Mouse (Mus musculus) intestine, embryonic 14.5 days (tissue): ENCODE results near the gene Slc9a8. TPM values are rescaled to one million over a fixed set of nuclear protein-coding genes. Genes with fewer than 3 reads are reported as not detected.
"Not testable (repeated sequence)": the region's sequence is repeated elsewhere in the genome, so short reads cannot be mapped to it uniquely, and the experiment has no call there.

Experiments
- ATAC-seq: fragments of 200-750 bp; cut with Nextera tagmentation; replicated peaks from 2 replicates; pipeline ENCODE4 v1.8.0; 2017; ENCODE audit warnings: low read depth, moderate number of reproducible peaks, moderate TSS enrichment, moderate library complexity; ENCODE audit not compliant: low FRiP score, low TSS enrichment
- DNase-seq: peaks from one replicate; pipeline ENCODE4 v3.0.0-alpha.2; 2018; ENCODE audit warnings: low spot score
- H3K27ac ChIP-seq: fragments of 300-500 bp; sonication (generic); 2 replicates; pipeline ENCODE4 v1.5.1; 2014; ENCODE audit warnings: low read depth, mild to moderate bottlenecking, control low read depth
- H3K27me3 ChIP-seq: fragments of 300-500 bp; sonication (generic); replicated peaks from 2 replicates; pipeline ENCODE4 v1.6.1; 2014; ENCODE audit warnings: low read length, control low read depth; ENCODE audit not compliant: control insufficient read depth, insufficient read depth
- H3K36me3 ChIP-seq: fragments of 300-500 bp; sonication (generic); 2 replicates; pipeline ENCODE4 v1.6.1; 2014; ENCODE audit warnings: low read length, control low read depth; ENCODE audit not compliant: control insufficient read depth, insufficient read depth
- H3K4me1 ChIP-seq: fragments of 300-500 bp; sonication (generic); replicated peaks from 2 replicates; pipeline ENCODE4 v1.6.1; 2014; ENCODE audit warnings: low read length, control low read depth, mixed read lengths; ENCODE audit not compliant: control insufficient read depth, insufficient read depth
- H3K4me2 ChIP-seq: fragments of 300-500 bp; sonication (generic); 2 replicates; pipeline ENCODE4 v1.6.1; 2014; ENCODE audit warnings: low read length
- H3K4me3 ChIP-seq: fragments of 300-500 bp; sonication (generic); 2 replicates; pipeline ENCODE4 v1.5.1; 2014; ENCODE audit warnings: low read depth, low read length, control low read depth, mixed read lengths
- H3K9ac ChIP-seq: fragments of 300-500 bp; sonication (generic); 2 replicates; pipeline ENCODE4 v1.6.1; 2014; ENCODE audit warnings: mild to moderate bottlenecking, low read length
- H3K9me3 ChIP-seq: fragments of 300-500 bp; sonication (generic); 2 replicates; pipeline ENCODE4 v1.6.1; 2016; ENCODE audit warnings: low read length, control low read depth; ENCODE audit not compliant: control insufficient read depth
- WGBS: fragments of 180-500 bp; shearing (Covaris S2); extraction: QIAGEN DNeasy Blood & Tissue Kit; methylation state at CpG from one replicate; pipeline ENCODE4 v1.1.7; 2014; 5-methylcytosine and 5-hydroxymethylcytosine counted together
- polyA plus RNA-seq: library from polyadenylated mRNA; unstranded; fragments of >200 nt; fragmentation: Nextera tagmentation; extraction: Ambion mirVana; gene quantifications from 2 replicates; pipeline ENCODE4 v1.2.1, GENCODE M21; 2014

The Slc9a8 gene
- polyA plus RNA-seq, 1 experiment from 2014 or later, result 21.0 TPM

DNA sequence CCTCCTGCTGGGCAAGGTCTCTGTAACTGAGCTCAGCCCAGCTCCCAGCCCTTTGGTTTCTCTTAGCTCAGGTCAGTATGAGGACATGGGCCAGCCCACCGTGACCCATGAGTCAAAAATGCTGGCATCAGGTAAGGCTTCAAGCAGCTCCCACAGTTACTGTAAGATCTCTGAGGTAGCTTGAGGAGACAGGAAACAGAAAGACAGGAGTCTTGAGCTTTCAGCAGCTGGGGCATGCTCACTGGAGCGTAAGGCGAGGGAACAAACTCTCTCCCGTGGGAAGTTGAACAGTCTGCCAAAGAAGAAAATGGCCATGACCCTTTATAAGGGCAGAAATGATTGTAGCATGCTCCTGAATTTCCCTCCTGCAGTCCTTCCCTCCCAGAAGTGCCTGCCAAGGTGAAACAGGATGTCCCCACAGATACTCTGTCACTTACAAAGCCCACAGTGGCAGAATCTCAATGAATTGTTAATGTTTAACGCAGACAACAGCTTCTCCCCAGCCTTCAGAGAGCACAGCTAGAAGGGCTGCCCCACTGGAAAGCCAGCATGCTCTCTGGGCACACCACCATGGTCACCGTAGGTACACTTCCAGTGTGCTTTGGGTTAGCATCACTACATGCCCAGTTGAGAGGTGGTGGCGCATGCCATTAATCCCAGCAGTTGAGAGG is 40.8 kb upstream of the Slc9a8 start:
- Histone ChIP-seq H3K36me3 (no peaks in the 10 kb centered on the region), H3K4me1 (peaks cover 25% of the 10 kb centered on the region; the same call in 1 of the 2 replicates), H3K9ac (no peak overlapping the region), H3K27ac (0 out of 2 replicates have a peak overlapping the region, but pooled peaks have one; percentile 8), H3K9me3 (no peaks in the 10 kb centered on the region), H3K4me2 (no peak overlapping the region), H3K27me3 (no peaks in the 10 kb centered on the region), H3K4me3 (no peak overlapping the region)
- ATAC-seq, result no peak
- DNase-seq, result no peak
- 52% methylated on average over 7 of the region's 7 CpGs for WGBS

DNA sequence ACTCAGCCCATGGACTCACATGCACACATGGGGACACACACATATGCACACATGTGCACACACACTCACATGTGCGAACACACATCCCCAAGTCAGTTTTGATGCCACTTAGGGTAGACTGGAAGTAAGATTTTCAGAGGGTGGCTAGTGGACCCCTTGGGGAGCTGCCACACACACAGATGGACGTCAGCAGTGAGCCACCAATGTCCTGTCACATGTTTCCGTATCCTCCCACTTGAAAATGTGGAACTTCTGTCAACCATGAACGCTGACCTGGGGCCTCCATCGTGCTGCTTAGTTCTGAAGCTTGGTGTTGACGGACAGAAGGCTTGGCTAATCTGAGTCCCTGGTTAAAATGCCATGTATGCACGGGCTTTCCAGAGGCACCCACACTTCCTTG is 39.9 kb upstream of the Slc9a8 start:
- Histone ChIP-seq H3K27me3 (no peaks in the 10 kb centered on the region), H3K4me2 (no peak overlapping the region), H3K4me1 (peaks cover 25% of the 10 kb centered on the region; the same call in 1 of the 2 replicates), H3K4me3 (no peak overlapping the region), H3K9ac (no peak overlapping the region), H3K36me3 (no peaks in the 10 kb centered on the region), H3K9me3 (no peaks in the 10 kb centered on the region), H3K27ac (no peak overlapping the region)
- no peak for ATAC-seq
- no peak for DNase-seq
- WGBS, result 83% methylated on average over 7 of the region's 7 CpGs

DNA sequence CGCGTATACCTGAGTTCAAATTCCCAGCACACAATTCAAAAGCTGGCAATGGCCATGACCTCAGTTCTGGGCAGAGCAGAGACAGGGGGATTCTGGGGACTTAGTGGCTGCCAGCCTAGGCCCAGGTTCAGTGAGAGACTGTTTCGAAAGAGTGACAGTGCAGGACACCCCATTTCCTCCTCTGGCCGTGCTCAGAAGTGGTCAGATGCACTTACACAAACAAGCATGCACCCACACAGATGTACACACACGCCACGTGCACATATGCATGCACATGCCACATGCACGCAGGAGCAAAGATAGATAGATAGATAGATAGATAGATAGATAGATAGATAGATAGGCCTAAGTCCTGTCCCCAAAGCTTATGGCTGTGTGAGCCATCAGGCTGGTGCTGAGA is 39.1 kb upstream of the Slc9a8 start:
- 84% methylated on average over 7 of the region's 7 CpGs for WGBS
- H3K4me3 ChIP-seq, result no peak overlapping the region
- H3K4me1 ChIP-seq, result peaks cover 25% of the 10 kb centered on the region; the same call in 1 of the 2 replicates
- H3K27ac ChIP-seq, result no peak overlapping the region
- no peaks in the 10 kb centered on the region for H3K36me3 ChIP-seq
- no peak overlapping the region for H3K9ac ChIP-seq
- DNase-seq, result no peak
- H3K9me3 ChIP-seq, result no peaks in the 10 kb centered on the region
- H3K27me3 ChIP-seq, result no peaks in the 10 kb centered on the region
- H3K4me2 ChIP-seq, result no peak overlapping the region
- ATAC-seq, result no peak

- DNase-seq (no peak), ATAC-seq (peak; percentile 42; the same call in 1 of the 2 replicates)
- no peak overlapping the region for H3K4me2 ChIP-seq
- no peaks in the 10 kb centered on the region for H3K36me3 ChIP-seq
- H3K9ac ChIP-seq, result no peak overlapping the region
- no peaks in the 10 kb centered on the region for H3K27me3 ChIP-seq
- H3K4me1 ChIP-seq, result peaks cover 17% of the 10 kb centered on the region; the same call in 1 of the 2 replicates
- no peaks in the 10 kb centered on the region for H3K9me3 ChIP-seq
- no peak overlapping the region for H3K4me3 ChIP-seq
- no peak overlapping the region for H3K27ac ChIP-seq
- WGBS, result 61% methylated on average over 13 of the region's 13 CpGs
These were observed 37.8 kb upstream of the Slc9a8 start for GRCm38 (mm10) chr2:167383666-167384083.

- H3K9me3 ChIP-seq, result 0 out of 2 replicates have a peak, but pooled peaks cover 5% of the 10 kb centered on the region
- no peak for ATAC-seq
- H3K9ac ChIP-seq, result no peak overlapping the region
- H3K4me2 ChIP-seq, result no peak overlapping the region
- H3K27me3 ChIP-seq, result no peaks in the 10 kb centered on the region
- H3K4me3 ChIP-seq, result no peak overlapping the region
- 88% methylated on average over 4 of the region's 4 CpGs for WGBS
- H3K4me1 ChIP-seq, result 0 out of 2 replicates have a peak, but pooled peaks cover 7% of the 10 kb centered on the region
- H3K36me3 ChIP-seq, result no peaks in the 10 kb centered on the region
- H3K27ac ChIP-seq, result no peak overlapping the region
- DNase-seq, result no peak
These were observed 35.1 kb upstream of the Slc9a8 start for GRCm38 (mm10) chr2:167386456-167386855.

DNA sequence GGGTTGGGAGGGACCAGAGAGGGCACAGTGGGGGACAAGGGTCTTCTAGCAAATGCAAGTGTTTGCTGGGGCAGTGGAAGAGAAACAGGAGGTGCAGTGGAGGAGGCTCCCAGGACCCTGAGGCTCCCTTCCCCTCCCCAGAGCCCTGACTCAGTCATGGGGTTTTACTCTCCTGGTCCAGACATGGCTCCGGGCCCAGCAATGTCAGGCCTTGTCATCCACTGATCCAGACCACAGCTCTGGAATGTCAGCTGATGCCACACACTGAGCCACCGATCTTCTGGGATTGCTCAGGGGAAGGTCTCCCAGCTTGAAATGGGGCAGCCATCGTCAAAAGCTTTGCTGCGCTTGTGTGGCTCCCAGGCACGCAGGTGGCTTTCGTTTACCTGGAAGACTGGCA is 34.5 kb upstream of the Slc9a8 start:
- 0 out of 2 replicates have a peak, but pooled peaks cover 5% of the 10 kb centered on the region for H3K9me3 ChIP-seq
- no peak for DNase-seq
- H3K4me3 ChIP-seq, result no peak overlapping the region
- no peaks in the 10 kb centered on the region for H3K36me3 ChIP-seq
- H3K27me3 ChIP-seq, result no peaks in the 10 kb centered on the region
- ATAC-seq, result no peak
- H3K9ac ChIP-seq, result no peak overlapping the region
- no peak overlapping the region for H3K27ac ChIP-seq
- 77% methylated on average over 6 of the region's 6 CpGs for WGBS
- H3K4me1 ChIP-seq, result 0 out of 2 replicates have a peak, but pooled peaks cover 7% of the 10 kb centered on the region
- H3K4me2 ChIP-seq, result no peak overlapping the region

- ATAC-seq, result no peak
- H3K27me3 ChIP-seq, result no peaks in the 10 kb centered on the region
- WGBS, result 71% methylated on average over 7 of the region's 7 CpGs
These were observed 27.1 kb upstream of the Slc9a8 start for GRCm38 (mm10) chr2:167394426-167394825.

GRCm38 (mm10) chr2:167396420-167396819 is 25.1 kb upstream of the Slc9a8 start:
- not testable (repeated sequence) for H3K9me3 ChIP-seq, DNase-seq, H3K27ac ChIP-seq, H3K4me1 ChIP-seq, H3K4me3 ChIP-seq, H3K9ac ChIP-seq, H3K36me3 ChIP-seq, H3K4me2 ChIP-seq, H3K27me3 ChIP-seq, ATAC-seq
- 94% methylated on average over 9 of the region's 9 CpGs for WGBS

More at GRCm38 (mm10) chr2:167394426-167394825, 27.1 kb upstream of the Slc9a8 start:
- no peak overlapping the region for H3K27ac ChIP-seq
- H3K9ac ChIP-seq, result no peak overlapping the region
- 0 out of 2 replicates have a peak, but pooled peaks cover 5% of the 10 kb centered on the region for H3K9me3 ChIP-seq
- H3K4me3 ChIP-seq, result no peak overlapping the region
- H3K36me3 ChIP-seq, result no peaks in the 10 kb centered on the region
- no peak overlapping the region for H3K4me2 ChIP-seq
- no peak for DNase-seq
- no peaks in the 10 kb centered on the region for H3K4me1 ChIP-seq

DNA sequence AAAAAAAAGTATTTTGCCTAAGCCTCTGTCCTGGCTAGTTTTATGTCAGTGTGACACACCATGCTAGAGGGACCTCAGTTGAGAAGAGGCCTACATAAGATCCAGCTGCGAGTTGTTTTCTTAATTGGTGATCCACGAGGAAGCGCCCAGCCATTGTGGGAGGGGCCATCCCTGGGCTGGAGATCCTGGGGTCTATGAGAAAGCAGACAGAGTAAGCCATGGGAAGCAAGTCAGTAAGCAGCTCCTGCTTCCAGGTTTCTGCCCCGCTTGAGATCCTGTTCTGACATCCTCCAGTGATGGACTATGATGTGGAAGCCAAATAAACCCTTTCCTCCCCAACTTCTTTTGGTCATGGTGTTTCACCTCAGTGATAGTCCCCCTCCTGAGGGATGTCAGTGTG is 22.5 kb upstream of the Slc9a8 start:
- DNase-seq (no peak), ATAC-seq (no peak)
- H3K4me2 ChIP-seq, result no peak overlapping the region
- no peaks in the 10 kb centered on the region; the same call in 1 of the 2 replicates for H3K4me1 ChIP-seq
- H3K9ac ChIP-seq, result no peak overlapping the region
- WGBS, result 40% methylated on average over 4 of the region's 4 CpGs
- H3K4me3 ChIP-seq, result no peak overlapping the region
- H3K9me3 ChIP-seq, result no peaks in the 10 kb centered on the region
- H3K36me3 ChIP-seq, result no peaks in the 10 kb centered on the region
- H3K27ac ChIP-seq, result no peak overlapping the region
- H3K27me3 ChIP-seq, result no peaks in the 10 kb centered on the region
